Mouse (Mus musculus) heart, postnatal 36 days (tissue): Measurements from ENCODE around the gene Gm20388. TPM values are rescaled to one million over a fixed set of nuclear protein-coding genes. Genes with fewer than 3 reads are reported as not detected.
A peak's percentile ranks its signal among the peaks of the same experiment; 100 is the strongest.

Experiments used
- DNase-seq, 2 experiments: peaks; one replicate each; pipeline ENCODE4 v3.0.0; 2021 to 2022
- intact Hi-C: fragments of 180-260 bp; cut with DNase I; formaldehyde crosslinking; loops from one replicate; pipeline ENCODE4 v1.15.1; 2025
- total RNA-seq, 2 experiments: library from RNA; stranded (reverse); gene quantifications; 2 replicates each; pipeline ENCODE4 v1.2.3; 2021

Gene Gm20388
- total RNA-seq, 2 experiments from 2014 or later, result 3.5 to 4.9 TPM

GRCm38 (mm10) chr8:121551065-121551985 lies 1640.7 kb downstream of the Gm20388 start:
- DNase-seq, result no peak
- intact Hi-C loops, result no loop called here

- DNase-seq, result no peak
- intact Hi-C loops, result no loop called here
Observed at GRCm38 (mm10) chr8:121552506-121552905, 1641.9 kb downstream of the Gm20388 start.

GRCm38 (mm10) chr8:121553831-121554475 lies 1643.3 kb downstream of the Gm20388 start:
- DNase-seq, result no peak
- intact Hi-C loops, result no loop called here

GRCm38 (mm10) chr8:121557746-121558145 lies 1647.1 kb downstream of the Gm20388 start:
- no peak for DNase-seq
- intact Hi-C loops, result no loop called here

- intact Hi-C loops, result no loop called here
- no peak for DNase-seq
Observed at GRCm38 (mm10) chr8:121558538-121558937, 1647.9 kb downstream of the Gm20388 start.

GRCm38 (mm10) chr8:121559801-121560200 lies 1649.2 kb downstream of the Gm20388 start:
- intact Hi-C loops, result no loop called here
- DNase-seq, result no peak

- intact Hi-C loops, result no loop called here
- no peak for DNase-seq
Observed at GRCm38 (mm10) chr8:121560432-121561100, 1649.9 kb downstream of the Gm20388 start.

GRCm38 (mm10) chr8:121561636-121562345 lies 1651.2 kb downstream of the Gm20388 start:
- intact Hi-C loops, result no loop called here
- peak; percentile 73 to 74 for DNase-seq

GRCm38 (mm10) chr8:121562941-121563351 lies 1652.3 kb downstream of the Gm20388 start:
- intact Hi-C loops, result no loop called here
- DNase-seq, result peak; percentile 77 to 83

- DNase-seq, result no peak
- intact Hi-C loops, result no loop called here
Observed at GRCm38 (mm10) chr8:121563701-121564100, 1653.1 kb downstream of the Gm20388 start.

- intact Hi-C loops, result no loop called here
- DNase-seq, result no peak
Observed at GRCm38 (mm10) chr8:121568321-121568720, 1657.7 kb downstream of the Gm20388 start.

GRCm38 (mm10) chr8:121570335-121570734 lies 1659.7 kb downstream of the Gm20388 start:
- intact Hi-C loops, result no loop called here
- peak in 1 of 2 experiments; percentile 31 for DNase-seq

- no peak for DNase-seq
- intact Hi-C loops, result no loop called here
Observed at GRCm38 (mm10) chr8:121570801-121571200, 1660.2 kb downstream of the Gm20388 start.

GRCm38 (mm10) chr8:121572121-121572520 lies 1661.5 kb downstream of the Gm20388 start:
- intact Hi-C loops, result no loop called here
- no peak for DNase-seq

- peak; percentile 74 to 80 for DNase-seq
- intact Hi-C loops, result no loop called here
Observed at GRCm38 (mm10) chr8:121573275-121573674, 1662.6 kb downstream of the Gm20388 start.

GRCm38 (mm10) chr8:121575661-121576060 lies 1665.0 kb downstream of the Gm20388 start:
- DNase-seq, result no peak
- intact Hi-C loops, result no loop called here

GRCm38 (mm10) chr8:121577751-121578675 lies 1667.4 kb downstream of the Gm20388 start:
- no peak for DNase-seq
- intact Hi-C loops, result loop anchor here (2.0 kb wide), 1 partner anchor 31 kb away; no protein-coding TSS in a partner anchor

GRCm38 (mm10) chr8:121578676-121579451 lies 1668.2 kb downstream of the Gm20388 start, which contains the start of gene Fbxo31:
TSS of gene Fbxo31 (minus strand) at chr8:121578806.
- peak; percentile 90 to 92 for DNase-seq
- intact Hi-C loops, result loop anchor here (2.0 kb wide), 1 partner anchor 32 kb away; no protein-coding TSS in a partner anchor
